Comparison of ENCODE assay signal across 12 mouse cellular contexts in genomic region chr6:92533306-92534063, GRCm38 (mm10).
DNase-seq lines count a peak whose midpoint lies in the region; ATAC-seq and TF ChIP-seq lines count a peak whose summit lies in the region.
"Had no signal": no experiment of that assay in that cellular context is flagged by ENCODE, and none has a peak within 500 bp of the region (broad histone marks: within the 10 kb centered on the region; RNA-seq: fewer than 3 reads in every experiment).

No protein-coding gene starts in this region.

- DNase-seq in heart, postnatal 14 days: no peak
- DNase-seq in liver, embryonic 11.5 days (ENCODE audit: low spot score): no peak
- no peak for DNase-seq in liver
- DNase-seq in gastrocnemius, postnatal 36 days: no peak
- DNase-seq in gastrocnemius, postnatal 25 days: no peak
- DNase-seq: cerebellum, postnatal 25 days; liver, embryonic 13.5 days had no signal

- no peaks in the 10 kb centered on the region for H3K36me3 ChIP-seq in heart, embryonic 13.5 days
- no peaks in the 10 kb centered on the region for H3K36me3 ChIP-seq in liver, embryonic 11.5 days (ENCODE audit: control insufficient read depth, insufficient read depth, low read length)
- H3K36me3 ChIP-seq in heart, embryonic 15.5 days: no peaks in the 10 kb centered on the region
- H3K36me3 ChIP-seq: liver, embryonic 13.5 days; midbrain, embryonic 13.5 days had no signal

- intact Hi-C loops in heart, postnatal 14 days (cut with DNase I): loop anchor here (5.0 to 10.0 kb wide), 2 partner anchors 51 to 109 kb away; no protein-coding TSS in a partner anchor
- intact Hi-C loops in gastrocnemius, postnatal 36 days (cut with DNase I): no loop called here

- no peak for TF ChIP-seq POLR2A in olfactory bulb, adult 2 months (IDR thresholded peaks at IDR 0.05; ENCODE audit: insufficient read depth, low read depth, low read length)

- 53% methylated on average over 8 of the region's 8 CpGs for WGBS in heart, embryonic 13.5 days
- WGBS in liver, embryonic 11.5 days: 64% methylated on average over 8 of the region's 8 CpGs
- 56% methylated on average over 8 of the region's 8 CpGs for WGBS in heart, embryonic 15.5 days
- WGBS in olfactory bulb, adult 2 months: 55% methylated on average over 8 of the region's 8 CpGs

- H3K27ac ChIP-seq in heart, embryonic 13.5 days (replicated peaks): peak overlapping the region; percentile 34
- no peak overlapping the region for H3K27ac ChIP-seq in liver, embryonic 11.5 days (ENCODE audit: low read depth, low read length)
- H3K27ac ChIP-seq in heart, embryonic 15.5 days: peak overlapping the region; percentile 61
- H3K27ac ChIP-seq in olfactory bulb, adult 2 months (ENCODE audit: insufficient read depth, low read depth, low read length): no peak overlapping the region
- H3K27ac ChIP-seq: liver, embryonic 13.5 days; midbrain, embryonic 13.5 days had no signal

- no peaks in the 10 kb centered on the region for H3K27me3 ChIP-seq in heart, embryonic 13.5 days (replicated peaks)
- no peaks in the 10 kb centered on the region for H3K27me3 ChIP-seq in liver, embryonic 11.5 days (replicated peaks; ENCODE audit: control insufficient read depth, insufficient read depth, low read length)
- no peaks in the 10 kb centered on the region for H3K27me3 ChIP-seq in heart, embryonic 15.5 days
- H3K27me3 ChIP-seq: liver, embryonic 13.5 days; midbrain, embryonic 13.5 days had no signal

- ATAC-seq in heart, embryonic 13.5 days (ENCODE audit: extremely low read depth, insufficient number of reproducible peaks, low FRiP score, low TSS enrichment): no peak
- ATAC-seq in liver, embryonic 11.5 days (replicated peaks; ENCODE audit: low FRiP score): no peak
- no peak for ATAC-seq in heart, embryonic 15.5 days (replicated peaks; ENCODE audit: insufficient number of reproducible peaks, insufficient read depth, low FRiP score, low read depth)
- ATAC-seq: CD4-positive, CD25-positive, alpha-beta regulatory T cell, adult 4 months; midbrain, embryonic 13.5 days had no signal

- peaks cover 23% of the 10 kb centered on the region for H3K4me1 ChIP-seq in heart, embryonic 13.5 days
- H3K4me1 ChIP-seq in liver, embryonic 11.5 days (replicated peaks; ENCODE audit: control insufficient read depth, insufficient read depth, low read length): no peaks in the 10 kb centered on the region
- H3K4me1 ChIP-seq in heart, embryonic 15.5 days (replicated peaks): peaks cover 19% of the 10 kb centered on the region
- 0 out of 2 replicates have a peak, but pooled peaks cover 3% of the 10 kb centered on the region for H3K4me1 ChIP-seq in olfactory bulb, adult 2 months (ENCODE audit: control insufficient read depth, insufficient read depth, low read length)
- H3K4me1 ChIP-seq: liver, embryonic 13.5 days had no signal

- no peak for TF ChIP-seq CTCF in olfactory bulb, adult 2 months (IDR thresholded peaks at IDR 0.05; ENCODE audit: insufficient read depth, low read depth, low read length)

- H3K9me3 ChIP-seq in heart, embryonic 13.5 days: no peaks in the 10 kb centered on the region
- H3K9me3 ChIP-seq in liver, embryonic 11.5 days (ENCODE audit: control insufficient read depth, low read length): no peaks in the 10 kb centered on the region
- H3K9me3 ChIP-seq in heart, embryonic 15.5 days (replicated peaks): no peaks in the 10 kb centered on the region
- H3K9me3 ChIP-seq: liver, embryonic 13.5 days; midbrain, embryonic 13.5 days had no signal

- H3K4me2 ChIP-seq in heart, embryonic 13.5 days: peak overlapping the region; percentile 77
- H3K4me2 ChIP-seq in liver, embryonic 11.5 days: peak overlapping the region; percentile 5; the same call in 1 of the 2 replicates
- peak overlapping the region; percentile 79 for H3K4me2 ChIP-seq in heart, embryonic 15.5 days

- peak overlapping the region; percentile 82 for H3K9ac ChIP-seq in heart, embryonic 13.5 days
- H3K9ac ChIP-seq in liver, embryonic 11.5 days (ENCODE audit: low read depth, low read length): no peak overlapping the region
- H3K9ac ChIP-seq in heart, embryonic 15.5 days: 0 out of 2 replicates have a peak overlapping the region, but pooled peaks have one; percentile 67
- H3K9ac ChIP-seq: liver, embryonic 13.5 days; midbrain, embryonic 13.5 days had no signal

- H3K4me3 ChIP-seq in heart, embryonic 13.5 days: peak overlapping the region; percentile 66
- no peak overlapping the region for H3K4me3 ChIP-seq in liver, embryonic 11.5 days (ENCODE audit: low read depth, low read length)
- peak overlapping the region; percentile 57 for H3K4me3 ChIP-seq in heart, embryonic 15.5 days
- peak overlapping the region; percentile 34 for H3K4me3 ChIP-seq in olfactory bulb, adult 2 months (ENCODE audit: insufficient read depth, low read depth, low read length)

Comparison
In these comparisons a context has a peak if more than half of its experiments do, and no peak if none do; other contexts are left out.
1. H3K27ac ChIP-seq: peak in heart, embryonic 13.5 days (single experiment) and heart, embryonic 15.5 days (single experiment); none in liver, embryonic 11.5 days (single experiment) and olfactory bulb, adult 2 months (single experiment).
2. H3K4me2 ChIP-seq: peak in every context shown above with its lines; median percentile 79 in heart, embryonic 15.5 days; 77 in heart, embryonic 13.5 days; 5 in liver, embryonic 11.5 days.